Mouse (Mus musculus): Measurements from ENCODE around the gene Dpf1. TPM values are rescaled to one million over a fixed set of nuclear protein-coding genes. Genes with fewer than 3 reads are reported as not detected.

Dpf1 gene
- total RNA-seq, 1 experiment from 2014 or later: 3.2 TPM

- 0 out of 2 replicates have a peak, but pooled peaks have one; percentile 6 for ATAC-seq (replicated peaks; ENCODE audit: low read depth, poor library complexity, severe bottlenecking)
Measured at GRCm38 (mm10) chr7:29306619-29307018, 2.9 kb downstream of the Dpf1 start.

- peak; percentile 72 for ATAC-seq (replicated peaks; ENCODE audit: low read depth, poor library complexity, severe bottlenecking)
Measured at GRCm38 (mm10) chr7:29307350-29308104, 3.8 kb downstream of the Dpf1 start.

- ATAC-seq (replicated peaks; ENCODE audit: low read depth, poor library complexity, severe bottlenecking): peak; percentile 5; the same call in 1 of the 2 replicates
Measured at GRCm38 (mm10) chr7:29309221-29309721, 5.5 kb downstream of the Dpf1 start.

- no peak for ATAC-seq (replicated peaks; ENCODE audit: low read depth, poor library complexity, severe bottlenecking)
Measured at GRCm38 (mm10) chr7:29309749-29310148, 6.0 kb downstream of the Dpf1 start.

- no peak for ATAC-seq (replicated peaks; ENCODE audit: low read depth, poor library complexity, severe bottlenecking)
Measured at GRCm38 (mm10) chr7:29313051-29313450, 9.3 kb downstream of the Dpf1 start.

- ATAC-seq (replicated peaks; ENCODE audit: low read depth, poor library complexity, severe bottlenecking): no peak
Measured at GRCm38 (mm10) chr7:29313572-29314261, 10.0 kb downstream of the Dpf1 start.

- peak; percentile 52 for ATAC-seq (replicated peaks; ENCODE audit: low read depth, poor library complexity, severe bottlenecking)
Measured at GRCm38 (mm10) chr7:29314844-29315628, 11.3 kb downstream of the Dpf1 start.

GRCm38 (mm10) chr7:29316137-29316734, 12.5 kb downstream of the Dpf1 start:
- ATAC-seq (replicated peaks; ENCODE audit: low read depth, poor library complexity, severe bottlenecking): no peak

GRCm38 (mm10) chr7:29316976-29317375, 13.2 kb downstream of the Dpf1 start:
- no peak for ATAC-seq (replicated peaks; ENCODE audit: low read depth, poor library complexity, severe bottlenecking)

- no peak for ATAC-seq (replicated peaks; ENCODE audit: low read depth, poor library complexity, severe bottlenecking)
Measured at GRCm38 (mm10) chr7:29317558-29317957, 13.8 kb downstream of the Dpf1 start.

GRCm38 (mm10) chr7:29318115-29318911, 14.6 kb downstream of the Dpf1 start:
- ATAC-seq (replicated peaks; ENCODE audit: low read depth, poor library complexity, severe bottlenecking): peak; percentile 4; the same call in 1 of the 2 replicates

GRCm38 (mm10) chr7:29319337-29320307, 15.9 kb downstream of the Dpf1 start:
- peak; percentile 34; the same call in 1 of the 2 replicates for ATAC-seq (replicated peaks; ENCODE audit: low read depth, poor library complexity, severe bottlenecking)

GRCm38 (mm10) chr7:29327087-29327486, 23.3 kb downstream of the Dpf1 start:
- ATAC-seq (replicated peaks; ENCODE audit: low read depth, poor library complexity, severe bottlenecking): no peak

- no peak for ATAC-seq (replicated peaks; ENCODE audit: low read depth, poor library complexity, severe bottlenecking)
Measured at GRCm38 (mm10) chr7:29328984-29329383, 25.2 kb downstream of the Dpf1 start.

GRCm38 (mm10) chr7:29334156-29334555, 30.4 kb downstream of the Dpf1 start:
- ATAC-seq (replicated peaks; ENCODE audit: low read depth, poor library complexity, severe bottlenecking): no peak

GRCm38 (mm10) chr7:29335276-29335675, 31.5 kb downstream of the Dpf1 start:
- ATAC-seq (replicated peaks; ENCODE audit: low read depth, poor library complexity, severe bottlenecking): no peak

GRCm38 (mm10) chr7:29335841-29336671, 32.3 kb downstream of the Dpf1 start:
- no peak for ATAC-seq (replicated peaks; ENCODE audit: low read depth, poor library complexity, severe bottlenecking)
